Mouse (Mus musculus): ENCODE results near the gene Smc3. TPM values are rescaled to one million over a fixed set of nuclear protein-coding genes. Genes with fewer than 3 reads are reported as not detected.

The Smc3 gene
- total RNA-seq, 1 experiment, result 76.0 TPM

DNA sequence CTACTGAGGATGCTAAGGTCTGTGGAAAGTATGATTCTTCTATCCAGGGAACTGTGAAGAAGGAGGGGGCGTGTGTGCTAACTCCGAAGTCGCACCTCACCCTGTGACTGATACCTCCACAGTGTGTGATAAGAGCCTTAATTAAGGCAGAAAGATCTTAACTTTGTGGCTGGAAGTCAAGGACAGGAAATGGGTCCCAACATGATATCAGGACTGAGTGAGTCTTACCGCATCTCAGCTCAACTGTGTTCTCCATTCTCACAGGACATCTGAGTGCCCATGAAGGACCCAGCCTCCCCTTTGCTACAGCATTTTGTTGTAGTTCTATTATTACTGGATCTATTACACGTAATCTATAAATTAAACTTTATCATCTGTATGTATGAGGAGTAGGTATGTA, 57.2 kb downstream of the Smc3 start:
- no peaks in the 10 kb centered on the region for H3K36me3 ChIP-seq (ENCODE audit: control insufficient read depth, insufficient read depth, low read length, poor library complexity, severe bottlenecking)
- no peak overlapping the region for H3K9ac ChIP-seq (ENCODE audit: insufficient read depth, low read depth, low read length, poor library complexity, severe bottlenecking)
- H3K27ac ChIP-seq (ENCODE audit: insufficient read depth, low read depth, low read length, poor library complexity, severe bottlenecking), result no peak overlapping the region
- no peak overlapping the region for H3K4me3 ChIP-seq (ENCODE audit: insufficient read depth in 1 of 2, low read depth in 1 of 2, low read length in 2 of 2, poor library complexity in 1 of 2, severe bottlenecking in 1 of 2)
- no peak for DNase-seq (ENCODE audit: low read depth, low spot score)
- TF ChIP-seq MAFK (IDR thresholded peaks at IDR 0.05; ENCODE audit: insufficient read depth, low read depth, low read length) (no peak), CHD2 (IDR thresholded peaks at IDR 0.05; ENCODE audit: low read depth, low read length) (no peak), HCFC1 (IDR thresholded peaks at IDR 0.05; ENCODE audit: borderline replicate concordance, insufficient read depth, low read length) (no peak), ZNF384 (IDR thresholded peaks at IDR 0.05; ENCODE audit: low read depth, low read length) (no peak), ZC3H11A (IDR thresholded peaks at IDR 0.05; ENCODE audit: borderline replicate concordance, low read depth, low read length) (no peak)
- in situ Hi-C loops (cut with MboI; ENCODE audit: low sequenced_read_pairs in 2 of 2, unreplicated experiment in 2 of 2), result loop anchor here in 1 of 2 experiments (10.0 kb wide), 1 partner anchor 1407 kb away; no protein-coding TSS in a partner anchor
- H3K4me1 ChIP-seq (ENCODE audit: control insufficient read depth in 2 of 2, insufficient read depth in 2 of 2, low read length in 2 of 2, poor library complexity in 1 of 2), result peaks cover 0 to 5% of the 10 kb centered on the region in 2 experiments; a peak in 1 of 4 replicates
- no peaks in the 10 kb centered on the region for H3K9me3 ChIP-seq (ENCODE audit: control insufficient read depth, insufficient read depth, low read depth, low read length)

DNA sequence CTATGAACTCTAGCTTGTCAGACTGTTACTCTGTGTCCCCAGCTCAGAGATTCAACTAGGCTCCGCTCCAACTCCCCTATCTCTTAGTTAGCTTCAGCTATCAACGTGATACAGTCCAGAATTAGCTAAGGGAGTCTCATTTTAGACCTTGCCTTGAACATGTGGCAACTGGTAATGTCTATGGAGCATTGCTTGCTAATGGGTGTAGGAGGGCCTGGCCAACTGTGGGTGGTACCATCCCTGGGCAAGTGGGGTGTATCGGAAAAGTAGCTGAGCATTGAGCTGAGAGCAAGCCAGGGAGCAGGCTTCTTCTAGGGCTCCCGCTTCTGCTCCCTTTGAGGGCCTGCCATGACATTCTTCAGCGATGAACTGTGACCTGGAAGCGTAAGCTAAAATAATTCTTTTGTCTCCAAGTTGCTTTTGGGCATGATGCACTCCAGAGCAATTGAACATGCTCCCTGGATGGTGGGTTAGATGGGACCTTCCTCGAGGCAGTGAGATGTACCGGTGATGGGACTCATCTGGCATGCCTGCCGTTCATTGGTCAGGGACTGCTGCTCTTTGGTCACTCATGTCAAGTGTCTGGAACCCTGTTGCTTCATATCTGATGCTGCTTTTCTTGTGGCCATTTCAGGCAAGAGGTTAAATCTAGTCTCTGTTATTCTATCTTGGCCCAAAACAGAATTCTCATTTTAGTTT, 60.7 kb downstream of the Smc3 start:
- Histone ChIP-seq H3K9ac (ENCODE audit: insufficient read depth, low read depth, low read length, poor library complexity, severe bottlenecking) (no peak overlapping the region), H3K4me1 (ENCODE audit: control insufficient read depth in 2 of 2, insufficient read depth in 2 of 2, low read length in 2 of 2, poor library complexity in 1 of 2) (peaks cover 0 to 5% of the 10 kb centered on the region in 2 experiments; a peak in 1 of 4 replicates), H3K4me3 (ENCODE audit: insufficient read depth in 1 of 2, low read depth in 1 of 2, low read length in 2 of 2, poor library complexity in 1 of 2, severe bottlenecking in 1 of 2) (no peak overlapping the region), H3K27ac (ENCODE audit: insufficient read depth, low read depth, low read length, poor library complexity, severe bottlenecking) (no peak overlapping the region), H3K9me3 (ENCODE audit: control insufficient read depth, insufficient read depth, low read depth, low read length) (no peaks in the 10 kb centered on the region), H3K36me3 (ENCODE audit: control insufficient read depth, insufficient read depth, low read length, poor library complexity, severe bottlenecking) (no peaks in the 10 kb centered on the region)
- in situ Hi-C loops (cut with MboI; ENCODE audit: low sequenced_read_pairs in 2 of 2, unreplicated experiment in 2 of 2), result no loop called here
- no peak for DNase-seq (ENCODE audit: low read depth, low spot score)
- no peak for TF ChIP-seq MAFK (IDR thresholded peaks at IDR 0.05; ENCODE audit: insufficient read depth, low read depth, low read length)
- no peak for TF ChIP-seq ZC3H11A (IDR thresholded peaks at IDR 0.05; ENCODE audit: borderline replicate concordance, low read depth, low read length)
- no peak for TF ChIP-seq ZNF384 (IDR thresholded peaks at IDR 0.05; ENCODE audit: low read depth, low read length)
- no peak for TF ChIP-seq HCFC1 (IDR thresholded peaks at IDR 0.05; ENCODE audit: borderline replicate concordance, insufficient read depth, low read length)
- no peak for TF ChIP-seq CHD2 (IDR thresholded peaks at IDR 0.05; ENCODE audit: low read depth, low read length)

DNA sequence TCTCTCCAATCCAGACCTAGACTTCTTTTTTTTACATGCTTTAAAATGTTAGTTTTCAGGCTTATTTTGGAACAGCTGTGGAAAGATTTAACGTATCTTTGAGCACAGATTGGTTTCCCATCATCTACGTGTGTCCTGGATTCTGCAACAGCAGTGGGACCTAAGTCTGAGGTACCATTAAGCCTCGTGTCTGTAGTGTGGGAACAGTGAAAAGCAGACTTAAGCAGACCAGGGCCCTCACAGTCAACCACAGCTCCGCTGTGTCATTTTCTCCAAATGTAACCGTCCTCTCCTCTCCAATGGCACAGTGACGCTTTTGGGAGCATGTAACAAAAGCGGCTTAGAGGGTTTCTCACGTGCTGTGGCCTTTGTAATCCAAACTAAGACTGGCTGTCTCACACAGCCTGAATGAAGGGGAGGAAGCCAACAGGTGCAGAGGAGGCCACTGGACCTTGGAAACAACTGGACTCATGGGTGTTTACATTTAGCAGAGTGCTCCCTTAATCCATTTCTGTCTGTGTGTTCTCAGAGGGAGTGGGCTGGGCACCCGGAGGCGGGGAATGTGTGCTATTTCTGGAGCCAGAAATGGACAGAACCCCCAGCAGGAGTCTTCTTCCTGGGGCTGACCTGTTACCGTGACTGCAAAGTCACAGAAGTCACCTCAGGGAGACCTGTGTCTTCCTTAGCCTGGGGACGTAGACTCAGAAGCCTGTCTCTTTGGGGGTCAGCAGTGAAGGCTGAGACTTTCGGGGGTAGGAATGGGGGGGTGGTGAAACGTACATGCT, 61.9 kb downstream of the Smc3 start:
- H3K27ac ChIP-seq (ENCODE audit: insufficient read depth, low read depth, low read length, poor library complexity, severe bottlenecking), result no peak overlapping the region
- in situ Hi-C loops (cut with MboI; ENCODE audit: low sequenced_read_pairs in 2 of 2, unreplicated experiment in 2 of 2), result no loop called here
- TF ChIP-seq ZC3H11A (IDR thresholded peaks at IDR 0.05; ENCODE audit: borderline replicate concordance, low read depth, low read length), result no peak
- TF ChIP-seq HCFC1 (IDR thresholded peaks at IDR 0.05; ENCODE audit: borderline replicate concordance, insufficient read depth, low read length), result no peak
- no peak for TF ChIP-seq MAFK (IDR thresholded peaks at IDR 0.05; ENCODE audit: insufficient read depth, low read depth, low read length)
- no peak for TF ChIP-seq ZNF384 (IDR thresholded peaks at IDR 0.05; ENCODE audit: low read depth, low read length)
- TF ChIP-seq CHD2 (IDR thresholded peaks at IDR 0.05; ENCODE audit: low read depth, low read length), result no peak
- H3K9ac ChIP-seq (ENCODE audit: insufficient read depth, low read depth, low read length, poor library complexity, severe bottlenecking), result no peak overlapping the region
- DNase-seq (ENCODE audit: low read depth, low spot score), result no peak
- H3K36me3 ChIP-seq (ENCODE audit: control insufficient read depth, insufficient read depth, low read length, poor library complexity, severe bottlenecking), result no peaks in the 10 kb centered on the region
- H3K4me1 ChIP-seq (ENCODE audit: control insufficient read depth in 2 of 2, insufficient read depth in 2 of 2, low read length in 2 of 2, poor library complexity in 1 of 2), result peaks cover 0 to 5% of the 10 kb centered on the region in 2 experiments; a peak in 1 of 4 replicates
- no peaks in the 10 kb centered on the region for H3K9me3 ChIP-seq (ENCODE audit: control insufficient read depth, insufficient read depth, low read depth, low read length)
- H3K4me3 ChIP-seq (ENCODE audit: insufficient read depth in 1 of 2, low read depth in 1 of 2, low read length in 2 of 2, poor library complexity in 1 of 2, severe bottlenecking in 1 of 2), result no peak overlapping the region

DNA sequence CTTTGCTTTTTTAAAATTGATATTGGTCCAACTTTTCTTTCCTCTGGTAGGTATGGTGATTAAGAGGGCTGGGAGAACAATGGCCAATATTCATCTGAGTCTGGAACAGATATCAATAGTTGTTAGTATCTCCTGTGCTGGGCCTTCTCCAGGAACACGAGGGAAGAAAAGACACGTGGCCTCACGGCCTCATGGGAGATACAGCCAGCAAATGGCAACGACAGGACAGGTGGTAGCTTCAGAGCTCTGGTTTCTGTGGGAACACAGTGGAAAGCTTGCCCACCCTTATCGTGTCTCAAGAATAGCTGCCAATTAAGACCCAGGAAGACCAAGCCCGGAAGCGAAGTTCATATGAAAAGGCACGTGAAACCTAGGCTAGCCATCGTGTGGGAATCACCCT, 64.6 kb downstream of the Smc3 start:
- H3K4me3 ChIP-seq (ENCODE audit: insufficient read depth in 1 of 2, low read depth in 1 of 2, low read length in 2 of 2, poor library complexity in 1 of 2, severe bottlenecking in 1 of 2), result no peak overlapping the region
- no peak for DNase-seq (ENCODE audit: low read depth, low spot score)
- no peaks in the 10 kb centered on the region for H3K9me3 ChIP-seq (ENCODE audit: control insufficient read depth, insufficient read depth, low read depth, low read length)
- H3K4me1 ChIP-seq (ENCODE audit: control insufficient read depth in 2 of 2, insufficient read depth in 2 of 2, low read length in 2 of 2, poor library complexity in 1 of 2), result peaks cover 0 to 5% of the 10 kb centered on the region in 2 experiments; a peak in 1 of 4 replicates
- no peaks in the 10 kb centered on the region for H3K36me3 ChIP-seq (ENCODE audit: control insufficient read depth, insufficient read depth, low read length, poor library complexity, severe bottlenecking)
- H3K9ac ChIP-seq (ENCODE audit: insufficient read depth, low read depth, low read length, poor library complexity, severe bottlenecking), result no peak overlapping the region
- in situ Hi-C loops (cut with MboI; ENCODE audit: low sequenced_read_pairs in 2 of 2, unreplicated experiment in 2 of 2), result no loop called here
- no peak overlapping the region for H3K27ac ChIP-seq (ENCODE audit: insufficient read depth, low read depth, low read length, poor library complexity, severe bottlenecking)
- TF ChIP-seq ZC3H11A (IDR thresholded peaks at IDR 0.05; ENCODE audit: borderline replicate concordance, low read depth, low read length) (no peak), ZNF384 (IDR thresholded peaks at IDR 0.05; ENCODE audit: low read depth, low read length) (no peak), HCFC1 (IDR thresholded peaks at IDR 0.05; ENCODE audit: borderline replicate concordance, insufficient read depth, low read length) (no peak), CHD2 (IDR thresholded peaks at IDR 0.05; ENCODE audit: low read depth, low read length) (no peak), MAFK (IDR thresholded peaks at IDR 0.05; ENCODE audit: insufficient read depth, low read depth, low read length) (no peak)

Measured in ES-E14 (cell line).